Mouse (Mus musculus): ENCODE results near the gene Celf5. TPM values are rescaled to one million over a fixed set of nuclear protein-coding genes. Genes with fewer than 3 reads are reported as not detected.

The Celf5 gene
- 1.2 TPM for total RNA-seq (2023)

DNA sequence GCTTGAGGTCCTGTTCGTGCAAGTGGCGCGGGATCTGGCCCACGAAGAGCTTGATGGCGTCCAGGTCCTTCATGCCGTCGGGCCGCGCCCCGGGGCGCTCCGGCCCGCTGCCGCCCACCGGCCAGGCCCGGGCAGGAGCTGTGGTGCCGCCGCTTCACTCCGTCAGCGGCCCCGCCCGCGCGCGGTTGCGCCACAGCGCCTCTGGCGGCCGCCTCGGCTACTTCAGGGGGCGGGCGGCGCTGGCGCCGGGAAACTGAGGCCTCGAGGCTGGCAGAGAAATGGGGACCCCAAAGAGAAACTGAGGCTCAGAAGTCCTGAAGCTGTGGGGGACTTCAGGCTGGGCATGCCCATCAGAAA is at the start of gene Celf5:
Gene Celf5, minus strand, starts transcription at position 177 of the 357 bp plus-strand sequence.

DNA sequence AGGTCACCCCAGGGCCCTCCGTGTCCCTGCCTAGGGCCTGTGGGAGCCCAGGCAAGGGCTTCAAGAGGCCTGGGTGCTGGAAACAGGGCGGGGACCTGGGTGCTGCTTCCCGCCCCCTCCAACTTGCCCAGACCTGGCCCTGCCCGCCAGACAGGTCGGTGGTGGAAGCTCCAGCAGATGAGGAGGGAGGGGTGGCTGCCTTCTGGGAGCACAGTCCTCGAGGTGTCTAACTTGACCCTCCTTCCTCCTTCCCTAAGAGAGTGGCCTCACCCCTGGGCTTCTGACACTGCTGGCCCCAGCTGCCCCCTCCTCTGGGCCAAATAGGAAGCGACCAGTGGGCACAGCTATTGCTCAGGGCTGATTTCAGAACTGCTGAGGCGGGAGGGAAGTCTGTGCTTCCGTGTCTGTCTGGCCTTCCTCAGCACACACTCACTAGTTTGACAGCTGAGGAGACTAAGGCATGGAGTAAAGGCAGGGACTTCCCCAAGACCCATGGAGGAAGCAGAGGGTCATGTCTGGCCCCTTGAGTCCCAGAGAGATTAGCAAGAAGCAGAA is 41.6 kb upstream of the Celf5 start, which contains the start of gene Gna15:
Gene Gna15, minus strand, starts transcription at position 175 of the 555 bp plus-strand sequence.

DNA sequence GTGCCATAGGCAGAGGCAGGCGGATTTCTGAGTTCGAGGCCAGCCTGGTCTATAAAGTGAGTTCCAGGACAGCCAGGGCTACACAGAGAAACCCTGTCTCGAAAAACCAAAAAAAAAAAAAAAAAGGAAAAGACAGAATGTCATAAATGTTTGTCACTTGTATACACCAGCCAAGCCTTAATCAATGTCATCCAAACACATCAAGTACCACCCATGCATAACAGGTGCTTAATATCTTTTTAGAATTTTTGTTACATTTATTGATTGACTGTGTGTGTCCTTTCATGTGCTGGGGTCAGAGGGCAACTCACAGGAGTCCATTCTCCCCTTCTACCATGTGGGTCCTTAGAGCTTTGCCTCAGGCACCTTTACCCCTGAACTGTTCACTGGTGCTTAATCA is 17.5 kb upstream of the Celf5 start, which contains the start of gene S1pr4:
Gene S1pr4, minus strand, starts transcription at position 101 of the 400 bp plus-strand sequence.

DNA sequence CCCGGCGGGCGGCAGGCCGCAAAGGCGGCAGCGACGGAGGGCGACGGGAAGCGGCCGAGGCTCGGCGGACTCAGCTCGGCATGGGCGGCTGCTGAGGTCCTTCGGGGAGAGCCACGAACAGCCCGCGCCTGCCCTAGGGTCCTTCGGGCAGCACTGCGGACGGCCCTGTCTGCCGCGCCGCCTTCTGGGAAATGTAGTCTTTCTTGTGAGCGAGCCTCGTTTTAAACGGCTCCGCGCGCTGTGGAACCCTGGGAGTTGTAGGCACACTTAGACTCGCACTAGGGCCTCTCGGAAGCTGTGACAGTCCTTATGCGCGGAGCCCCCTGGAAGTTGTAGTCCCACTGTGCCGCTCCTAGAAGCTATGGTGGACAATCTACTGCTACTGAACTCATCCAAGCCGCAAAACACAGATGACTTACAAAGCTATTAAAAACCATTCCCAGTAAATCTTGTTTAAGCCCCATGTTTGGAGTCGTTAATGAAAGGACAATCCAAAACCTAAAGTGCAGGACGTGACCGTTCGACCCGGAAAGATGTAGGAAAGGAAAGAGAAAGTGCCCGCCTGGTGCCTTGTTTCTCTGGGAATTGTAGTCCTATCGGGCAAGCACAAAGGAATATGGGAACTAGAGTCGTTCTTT is 13.9 kb upstream of the Celf5 start, which contains the start of gene Ncln:
Gene Ncln, minus strand, starts transcription at position 129 of the 638 bp plus-strand sequence.

DNA sequence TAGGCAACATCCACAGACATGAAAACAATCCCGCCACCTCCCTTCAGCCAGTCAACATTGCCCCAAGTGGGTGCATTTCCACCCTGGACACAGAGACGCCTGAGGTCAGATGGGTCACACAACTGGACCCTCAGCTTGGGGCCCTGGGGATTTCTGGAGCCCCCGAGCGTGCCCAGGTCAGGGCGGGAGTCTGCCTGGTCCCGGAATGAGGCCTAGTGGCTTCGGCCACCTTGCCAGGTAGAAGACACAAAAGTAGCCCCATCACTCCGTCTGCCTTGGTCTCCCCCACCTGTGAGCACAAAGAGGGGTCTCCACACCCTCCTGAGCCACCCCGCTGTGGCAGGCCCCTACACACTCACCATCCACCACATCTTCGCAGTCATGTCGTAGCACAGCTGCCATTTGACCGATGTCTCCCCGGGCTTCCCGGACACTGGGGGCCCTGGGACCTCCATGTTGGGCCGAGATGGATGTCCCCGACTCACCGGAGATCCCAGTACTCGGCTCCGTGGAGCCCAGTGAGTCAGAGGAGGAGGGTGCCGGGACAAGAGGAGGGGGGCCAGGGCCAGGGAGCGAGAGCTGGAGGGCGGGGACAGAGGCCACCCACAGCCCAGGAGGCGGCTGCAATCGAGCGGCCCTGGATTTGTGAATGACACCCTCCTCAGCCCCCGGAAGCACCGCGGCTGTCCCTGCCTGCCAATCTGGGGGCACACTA is 27.2 kb downstream of the Celf5 start, which contains the start of gene Nfic:
Gene Nfic, minus strand, starts transcription at position 455 of the 715 bp plus-strand sequence.

Other genes starting within 250 kb of the Celf5 start
- gene Zfr2, start 249.6 kb downstream of the Celf5 start, total RNA-seq (2023), result 4.9 TPM
- 15.3 TPM for gene Matk, start 229.8 kb downstream of the Celf5 start, total RNA-seq (2023)
- gene Mrpl54, start 215.8 kb downstream of the Celf5 start, total RNA-seq (2023), result 104 TPM
- 45.7 TPM for gene Apba3, start 215.7 kb downstream of the Celf5 start, total RNA-seq (2023)
- gene Tjp3, start 191.1 kb downstream of the Celf5 start, total RNA-seq (2023), result 4.3 TPM
- 128 TPM for gene Pip5k1c, start 189.7 kb downstream of the Celf5 start, total RNA-seq (2023)
- 47.9 TPM for gene Cactin, start 161.6 kb downstream of the Celf5 start, total RNA-seq (2023)
- gene Tbxa2r, start 154.0 kb downstream of the Celf5 start, total RNA-seq (2023), result 26.1 TPM
- not detected for gene Gipc3, start 139.4 kb downstream of the Celf5 start, total RNA-seq (2023)
- 55.4 TPM for gene Hmg20b, start 132.2 kb downstream of the Celf5 start, total RNA-seq (2023)
- gene Mfsd12, start 125.2 kb downstream of the Celf5 start, total RNA-seq (2023), result 5.4 TPM
- gene 4930404N11Rik, start 116.9 kb downstream of the Celf5 start, total RNA-seq (2023), result 7.5 TPM
- 27.2 TPM for gene Fzr1, start 104.2 kb downstream of the Celf5 start, total RNA-seq (2023)
- 32.6 TPM for gene Dohh, start 98.3 kb downstream of the Celf5 start, total RNA-seq (2023)
- 4.7 TPM for gene Gm48551, start 98.2 kb downstream of the Celf5 start, total RNA-seq (2023)
- gene Gm48552, start 93.7 kb downstream of the Celf5 start, total RNA-seq (2023), result 9.7 TPM
- 2.2 TPM for gene Smim24, start 89.7 kb downstream of the Celf5 start, total RNA-seq (2023)
- 20.3 TPM for gene Nfic, start 27.1 kb downstream of the Celf5 start, total RNA-seq (2023)
- gene Ncln, start 13.7 kb upstream of the Celf5 start, total RNA-seq (2023), result 199 TPM
- gene S1pr4, start 17.4 kb upstream of the Celf5 start, total RNA-seq (2023), result 139 TPM
- gene Gna15, start 41.5 kb upstream of the Celf5 start, total RNA-seq (2023), result 3.3 TPM
- 17.5 TPM for gene Gna11, start 62.5 kb upstream of the Celf5 start, total RNA-seq (2023)
- gene Aes, start 76.8 kb upstream of the Celf5 start, total RNA-seq (2023), result 616 TPM
- gene Tle2, start 91.9 kb upstream of the Celf5 start, total RNA-seq (2023), result 6.3 TPM
- not detected for gene Tle6, start 118.4 kb upstream of the Celf5 start, total RNA-seq (2023)
- gene BC025920, start 123.6 kb upstream of the Celf5 start, total RNA-seq (2023), result 3.2 TPM
- gene Sirt6, start 145.1 kb upstream of the Celf5 start, total RNA-seq (2023), result 23.7 TPM
- 5.9 TPM for gene Ankrd24, start 145.8 kb upstream of the Celf5 start, total RNA-seq (2023)
- 2.1 TPM for gene Gm10778, start 166.3 kb upstream of the Celf5 start, total RNA-seq (2023)
- gene Zfp433, start 222.1 kb upstream of the Celf5 start, total RNA-seq (2023), result 7.8 TPM

Data from CD4-positive naive resting alpha-beta T cell, adult 57 days (primary cell).